Mouse (Mus musculus) olfactory bulb, adult 2 months (tissue): ENCODE data around the gene Kcnmb3.

Experiments
- CTCF ChIP-seq: fragments of 200-500 bp; IDR thresholded peaks from 2 replicates; pipeline ENCODE4 v1.5.1; 2012; ENCODE audit warnings: low read depth, mild to moderate bottlenecking, low read length, moderate library complexity; ENCODE audit not compliant: insufficient read depth
- POLR2A ChIP-seq: fragments of 200-500 bp; IDR thresholded peaks from 2 replicates; pipeline ENCODE4 v1.6.1; 2012; ENCODE audit warnings: mild to moderate bottlenecking, low read depth, low read length, moderate library complexity; ENCODE audit not compliant: insufficient read depth

GRCm38 (mm10) chr3:32538091-32538490 lies 46.1 kb upstream of the Kcnmb3 start:
- no peak for TF ChIP-seq CTCF
- no peak for TF ChIP-seq POLR2A
